Mouse (Mus musculus) megakaryocyte, adult 5-6 weeks (primary cell): ENCODE measurements around the gene C77080. TPM values are rescaled to one million over a fixed set of nuclear protein-coding genes. Genes with fewer than 3 reads are reported as not detected.

Experiments used
- ATAC-seq: 2 replicates; pipeline ENCODE4 v1.8.0; 2016; ENCODE audit warnings: mild to moderate bottlenecking, inconsistent platforms; ENCODE audit not compliant: poor library complexity, severe bottlenecking
- total RNA-seq, 2 experiments: library from RNA; stranded (forward) in 1 of 2; stranded (reverse) in 1 of 2; fragments of 153-499, 151-499 nt in 1 of 2; fragments of 221-1000, 200-1000 nt in 1 of 2; gene quantifications; 2 replicates each; pipeline versions ENCODE4 v1.2.3 to v1.2.4; 2015 to 2017

Gene C77080
- not detected in 2 replicates for total RNA-seq (2015)
- not detected in 2 replicates for total RNA-seq (2017)

- no peak for ATAC-seq
Observed at GRCm38 (mm10) chr4:129261196-129261595, at the start of gene C77080. C77080 (minus strand) TSS chr4:129261404.

GRCm38 (mm10) chr4:129307936-129308335, 46.7 kb upstream of the C77080 start:
- ATAC-seq: no peak

GRCm38 (mm10) chr4:129304306-129304705, 43.1 kb upstream of the C77080 start:
- ATAC-seq: no peak

- ATAC-seq: no peak
Observed at GRCm38 (mm10) chr4:129303816-129304215, 42.6 kb upstream of the C77080 start.

- no peak for ATAC-seq
Observed at GRCm38 (mm10) chr4:129303401-129303800, 42.2 kb upstream of the C77080 start.

GRCm38 (mm10) chr4:129299121-129299520, 37.9 kb upstream of the C77080 start:
- no peak for ATAC-seq

GRCm38 (mm10) chr4:129297724-129298123, 36.5 kb upstream of the C77080 start:
- no peak for ATAC-seq

GRCm38 (mm10) chr4:129296066-129296465, 34.9 kb upstream of the C77080 start:
- no peak for ATAC-seq

- no peak for ATAC-seq
Observed at GRCm38 (mm10) chr4:129295188-129295587, 34.0 kb upstream of the C77080 start.

- no peak for ATAC-seq
Observed at GRCm38 (mm10) chr4:129293702-129294101, 32.5 kb upstream of the C77080 start.

- 0 out of 2 replicates have a peak, but pooled peaks have one; percentile 45 for ATAC-seq
Observed at GRCm38 (mm10) chr4:129292831-129293230, 31.6 kb upstream of the C77080 start.

GRCm38 (mm10) chr4:129289671-129290070, 28.5 kb upstream of the C77080 start:
- ATAC-seq: no peak

- no peak for ATAC-seq
Observed at GRCm38 (mm10) chr4:129288067-129288466, 26.9 kb upstream of the C77080 start.

GRCm38 (mm10) chr4:129287472-129287981, 26.3 kb upstream of the C77080 start, which contains the start of gene Sync:
Sync (plus strand) TSS chr4:129287617.
- ATAC-seq: no peak

GRCm38 (mm10) chr4:129286683-129287471, 25.7 kb upstream of the C77080 start:
- ATAC-seq: no peak

- ATAC-seq: no peak
Observed at GRCm38 (mm10) chr4:129286001-129286682, 24.9 kb upstream of the C77080 start.

- ATAC-seq: no peak
Observed at GRCm38 (mm10) chr4:129284685-129285084, 23.5 kb upstream of the C77080 start.

GRCm38 (mm10) chr4:129283226-129283625, 22.0 kb upstream of the C77080 start:
- ATAC-seq: no peak

- ATAC-seq: no peak
Observed at GRCm38 (mm10) chr4:129282786-129283185, 21.6 kb upstream of the C77080 start.

GRCm38 (mm10) chr4:129276453-129276865, 15.3 kb upstream of the C77080 start:
- ATAC-seq: peak; percentile 97

GRCm38 (mm10) chr4:129272756-129273046, 11.5 kb upstream of the C77080 start:
- ATAC-seq: no peak
